Mouse (Mus musculus) limb, embryonic 15.5 days (tissue): ENCODE data around the gene Apol8. TPM values are rescaled to one million over a fixed set of nuclear protein-coding genes. Genes with fewer than 3 reads are reported as not detected.

Experiments used
- ATAC-seq: fragments of 200-750 bp; cut with Nextera tagmentation; 2 replicates; pipeline ENCODE4 v1.8.0; 2017; ENCODE audit warnings: low read depth, moderate TSS enrichment; ENCODE audit not compliant: insufficient number of reproducible peaks, low FRiP score, low TSS enrichment
- H3K27ac ChIP-seq: fragments of 300-500 bp; sonication (generic); 2 replicates; pipeline ENCODE4 v1.5.1; 2015; ENCODE audit warnings: moderate library complexity, mild to moderate bottlenecking, inconsistent platforms
- H3K27me3 ChIP-seq: fragments of 300-500 bp; sonication (generic); 2 replicates; pipeline ENCODE4 v1.6.1; 2015; ENCODE audit warnings: inconsistent platforms
- H3K36me3 ChIP-seq: fragments of 300-500 bp; sonication (generic); 2 replicates; pipeline ENCODE4 v1.6.1; 2015; ENCODE audit warnings: inconsistent platforms
- H3K4me1 ChIP-seq: fragments of 300-500 bp; sonication (generic); 2 replicates; pipeline ENCODE4 v1.6.1; 2015; ENCODE audit warnings: inconsistent platforms
- H3K4me2 ChIP-seq: fragments of 300-500 bp; sonication (generic); 2 replicates; pipeline ENCODE4 v1.6.1; 2015; ENCODE audit warnings: mild to moderate bottlenecking, inconsistent platforms
- H3K4me3 ChIP-seq: fragments of 300-500 bp; sonication (generic); 2 replicates; pipeline ENCODE4 v1.5.1; 2015; ENCODE audit warnings: mild to moderate bottlenecking, inconsistent platforms
- H3K9ac ChIP-seq: fragments of 300-500 bp; sonication (generic); 2 replicates; pipeline ENCODE4 v1.6.1; 2015; ENCODE audit warnings: inconsistent platforms
- H3K9me3 ChIP-seq: fragments of 300-500 bp; sonication (generic); 2 replicates; pipeline ENCODE4 v1.6.1; 2016; ENCODE audit warnings: inconsistent platforms
- WGBS: fragments of 180-500 bp; shearing (Covaris S2); methylation state at CpG from one replicate; pipeline ENCODE4 v1.1.7; 2015; 5-methylcytosine and 5-hydroxymethylcytosine counted together
- polyA plus RNA-seq: library from polyadenylated mRNA; unstranded; fragments of >200 nt; fragmentation: Nextera tagmentation; extraction: Ambion mirVana; gene quantifications from 2 replicates; pipeline ENCODE4 v1.2.1, GENCODE M21; 2015

The Apol8 gene
- polyA plus RNA-seq, 1 experiment from 2014 or later = 0.14 TPM

DNA sequence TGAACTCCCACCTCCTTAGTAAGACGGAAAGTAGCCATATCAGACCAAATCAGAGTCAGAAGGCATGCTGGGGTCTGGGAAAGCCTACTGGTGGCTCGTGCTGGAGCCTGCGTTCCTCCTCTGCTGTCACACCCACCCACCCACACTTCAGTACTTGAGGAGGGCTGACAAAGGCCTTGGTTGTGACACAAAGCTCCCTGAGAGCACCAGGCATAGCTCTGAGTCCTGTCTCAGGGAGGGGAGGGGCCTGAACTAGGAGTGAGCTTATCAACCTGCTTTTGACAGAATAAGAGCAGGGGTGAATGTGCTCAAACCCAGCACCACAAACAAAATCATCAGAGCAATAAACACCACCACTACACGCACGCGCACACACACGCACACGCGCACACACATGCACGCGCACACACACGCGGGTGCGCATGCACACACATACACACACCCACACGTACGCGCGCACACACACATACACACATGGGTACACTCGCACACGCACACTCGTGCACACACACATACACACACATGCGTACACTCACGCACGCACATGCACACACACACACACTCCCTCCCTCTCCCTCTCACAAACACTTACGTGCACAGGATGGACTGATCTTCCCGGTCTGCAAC is 39.7 kb upstream of the Apol8 start:
- ATAC-seq = no peak
- Histone ChIP-seq H3K27ac (0 out of 2 replicates have a peak overlapping the region, but pooled peaks have one; percentile 89), H3K4me1 (peaks cover 64% of the 10 kb centered on the region), H3K27me3 (no peaks in the 10 kb centered on the region), H3K9me3 (no peaks in the 10 kb centered on the region), H3K9ac (no peak overlapping the region), H3K4me3 (no peak overlapping the region), H3K36me3 (peaks cover 43% of the 10 kb centered on the region), H3K4me2 (no peak overlapping the region)
- 94% methylated on average over 26 of the region's 26 CpGs for WGBS

DNA sequence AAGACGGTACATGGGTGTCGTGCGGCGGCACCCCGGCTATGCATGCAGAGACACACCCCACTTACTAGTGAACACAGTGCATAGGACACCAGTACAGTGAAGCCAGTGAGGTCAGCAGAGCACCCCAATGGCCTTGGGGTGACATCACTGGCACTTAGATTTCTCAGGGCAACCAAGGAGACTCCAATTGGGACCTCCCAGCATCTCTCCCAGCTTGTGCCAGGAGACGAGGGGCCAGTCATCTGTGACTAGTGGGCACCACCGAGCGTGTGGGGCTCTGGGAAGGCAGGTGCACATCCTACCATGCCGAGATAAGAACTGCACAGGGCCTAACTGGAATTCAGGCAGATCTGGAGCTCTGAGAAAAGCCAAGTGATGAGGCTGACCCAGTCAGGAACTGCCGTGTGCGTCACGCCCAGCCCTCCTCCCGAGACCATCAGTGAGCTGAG is 38.1 kb upstream of the Apol8 start:
- H3K27me3 ChIP-seq = no peaks in the 10 kb centered on the region
- WGBS = 73% methylated on average over 13 of the region's 13 CpGs
- H3K27ac ChIP-seq = peak overlapping the region; percentile 59
- no peak overlapping the region for H3K9ac ChIP-seq
- H3K9me3 ChIP-seq = no peaks in the 10 kb centered on the region
- no peak overlapping the region for H3K4me2 ChIP-seq
- ATAC-seq = no peak
- peaks cover 54% of the 10 kb centered on the region for H3K36me3 ChIP-seq
- no peak overlapping the region for H3K4me3 ChIP-seq
- H3K4me1 ChIP-seq = peaks cover 52% of the 10 kb centered on the region

DNA sequence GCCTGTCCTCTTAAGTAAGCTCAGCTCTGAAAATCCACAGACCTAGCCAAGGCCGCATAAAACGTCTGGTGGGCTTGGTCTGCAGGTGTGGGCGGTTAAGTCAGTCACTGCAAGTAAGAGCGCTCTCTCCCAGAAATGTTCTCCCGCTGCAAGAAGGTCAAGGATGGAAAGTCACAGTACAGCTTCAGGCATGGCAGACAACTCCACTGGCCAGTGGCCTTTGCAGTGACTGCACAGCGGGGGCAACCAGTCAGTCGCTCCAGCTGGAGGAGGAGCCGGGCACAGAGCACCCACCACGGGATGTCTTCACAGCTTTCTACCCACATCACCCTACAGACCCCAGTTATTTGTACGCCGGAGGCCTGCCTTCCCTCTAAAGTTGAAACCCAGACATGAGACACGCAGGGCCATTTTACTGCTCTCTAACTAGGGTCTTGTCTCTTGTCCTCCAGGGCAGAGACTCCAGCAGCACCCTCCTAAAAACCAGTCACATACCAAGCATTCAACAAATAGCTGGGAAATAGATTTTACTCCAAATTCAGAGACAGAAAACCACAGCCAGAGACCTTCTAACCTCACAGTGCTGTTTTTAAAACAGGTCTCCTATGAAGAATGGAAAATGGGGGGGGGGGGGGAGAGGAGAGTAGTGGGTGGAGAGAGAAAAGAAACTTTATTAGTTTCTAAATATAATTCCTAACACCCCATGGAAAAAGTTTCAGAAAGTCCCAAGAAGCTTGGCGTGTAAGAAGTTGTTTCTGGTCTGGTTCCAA is 37.5 kb upstream of the Apol8 start:
- Histone ChIP-seq H3K9me3 (no peaks in the 10 kb centered on the region), H3K27me3 (no peaks in the 10 kb centered on the region), H3K4me3 (no peak overlapping the region), H3K36me3 (peaks cover 60% of the 10 kb centered on the region), H3K27ac (peak overlapping the region; percentile 72), H3K9ac (no peak overlapping the region), H3K4me2 (no peak overlapping the region), H3K4me1 (peaks cover 46% of the 10 kb centered on the region)
- no peak for ATAC-seq
- 60% methylated on average over 13 of the region's 13 CpGs for WGBS

DNA sequence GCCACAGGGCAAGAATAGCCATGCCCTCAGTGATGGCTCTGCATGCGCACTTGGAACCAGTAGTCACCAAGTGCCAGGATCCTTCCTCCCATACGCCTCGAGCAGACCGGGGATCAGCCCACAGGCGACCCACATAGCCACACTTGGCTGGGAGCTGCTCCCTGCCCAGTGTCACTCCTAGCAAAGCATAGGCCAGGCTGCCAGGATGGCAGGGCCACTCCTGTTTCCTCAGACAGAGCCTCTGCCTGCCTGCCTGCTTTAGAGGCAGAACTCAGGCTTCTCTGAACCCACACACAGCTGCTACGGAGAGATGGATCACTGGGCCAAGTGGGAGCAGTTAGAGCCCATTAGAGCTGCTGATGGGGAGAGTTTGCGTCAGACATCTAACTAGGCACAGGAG is 36.8 kb upstream of the Apol8 start:
- ATAC-seq = no peak
- no peak overlapping the region for H3K4me2 ChIP-seq
- H3K36me3 ChIP-seq = peaks cover 68% of the 10 kb centered on the region
- peaks cover 38% of the 10 kb centered on the region for H3K4me1 ChIP-seq
- no peaks in the 10 kb centered on the region for H3K9me3 ChIP-seq
- H3K9ac ChIP-seq = no peak overlapping the region
- H3K4me3 ChIP-seq = no peak overlapping the region
- H3K27me3 ChIP-seq = no peaks in the 10 kb centered on the region
- WGBS = 80% methylated on average over 7 of the region's 7 CpGs
- H3K27ac ChIP-seq = peak overlapping the region; percentile 72

DNA sequence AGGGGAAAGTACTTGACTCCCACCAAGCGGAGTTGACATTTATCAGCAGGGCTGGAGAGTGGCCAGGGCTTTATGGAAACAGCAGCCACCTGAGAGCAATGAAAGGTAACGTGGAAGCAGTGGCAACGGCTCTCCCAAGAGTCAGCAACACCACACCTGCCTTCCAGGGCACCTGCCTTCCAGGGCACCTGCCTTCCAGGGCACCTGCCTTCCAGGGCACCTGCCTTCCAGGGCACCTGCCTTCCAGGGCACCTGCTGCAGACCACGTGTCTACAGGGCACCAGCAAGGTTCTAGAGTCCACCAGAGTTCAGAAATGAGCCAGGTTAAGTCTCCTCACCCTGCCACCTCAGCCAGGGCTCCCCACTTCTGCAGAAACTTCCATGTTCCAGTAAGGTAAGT is 36.3 kb upstream of the Apol8 start:
- H3K27me3 ChIP-seq = no peaks in the 10 kb centered on the region
- no peak for ATAC-seq
- H3K4me3 ChIP-seq = no peak overlapping the region
- H3K4me2 ChIP-seq = no peak overlapping the region
- H3K4me1 ChIP-seq = peaks cover 34% of the 10 kb centered on the region
- H3K36me3 ChIP-seq = peaks cover 73% of the 10 kb centered on the region
- no peaks in the 10 kb centered on the region for H3K9me3 ChIP-seq
- H3K27ac ChIP-seq = peak overlapping the region; percentile 72; the same call in 1 of the 2 replicates
- 71% methylated on average over 4 of the region's 4 CpGs for WGBS
- no peak overlapping the region for H3K9ac ChIP-seq

DNA sequence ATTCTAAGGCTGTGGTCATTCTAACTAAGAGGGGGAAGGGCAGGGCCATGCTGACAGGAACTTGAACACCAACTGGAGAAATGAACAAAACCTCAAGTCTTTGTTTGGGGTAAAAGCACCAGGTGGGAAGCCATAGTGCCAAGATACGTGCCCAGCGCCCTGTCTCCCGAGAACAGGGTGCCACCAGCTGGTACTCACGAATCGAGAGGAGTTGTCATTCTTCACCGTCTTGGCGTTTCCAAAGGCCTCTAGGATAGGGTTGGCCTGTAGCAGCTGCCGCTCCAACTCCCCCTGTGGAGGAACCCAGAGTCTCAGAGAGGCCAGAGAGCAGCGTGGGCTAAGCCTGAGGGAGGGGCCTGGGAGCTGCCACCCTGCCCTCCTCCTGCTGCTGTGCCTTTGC is 35.3 kb upstream of the Apol8 start:
- no peak overlapping the region for H3K4me2 ChIP-seq
- H3K9me3 ChIP-seq = no peaks in the 10 kb centered on the region
- no peak for ATAC-seq
- no peak overlapping the region for H3K27ac ChIP-seq
- no peaks in the 10 kb centered on the region for H3K27me3 ChIP-seq
- no peak overlapping the region for H3K4me3 ChIP-seq
- peaks cover 23% of the 10 kb centered on the region for H3K4me1 ChIP-seq
- H3K36me3 ChIP-seq = peaks cover 81% of the 10 kb centered on the region
- 85% methylated on average over 9 of the region's 9 CpGs for WGBS
- no peak overlapping the region for H3K9ac ChIP-seq

DNA sequence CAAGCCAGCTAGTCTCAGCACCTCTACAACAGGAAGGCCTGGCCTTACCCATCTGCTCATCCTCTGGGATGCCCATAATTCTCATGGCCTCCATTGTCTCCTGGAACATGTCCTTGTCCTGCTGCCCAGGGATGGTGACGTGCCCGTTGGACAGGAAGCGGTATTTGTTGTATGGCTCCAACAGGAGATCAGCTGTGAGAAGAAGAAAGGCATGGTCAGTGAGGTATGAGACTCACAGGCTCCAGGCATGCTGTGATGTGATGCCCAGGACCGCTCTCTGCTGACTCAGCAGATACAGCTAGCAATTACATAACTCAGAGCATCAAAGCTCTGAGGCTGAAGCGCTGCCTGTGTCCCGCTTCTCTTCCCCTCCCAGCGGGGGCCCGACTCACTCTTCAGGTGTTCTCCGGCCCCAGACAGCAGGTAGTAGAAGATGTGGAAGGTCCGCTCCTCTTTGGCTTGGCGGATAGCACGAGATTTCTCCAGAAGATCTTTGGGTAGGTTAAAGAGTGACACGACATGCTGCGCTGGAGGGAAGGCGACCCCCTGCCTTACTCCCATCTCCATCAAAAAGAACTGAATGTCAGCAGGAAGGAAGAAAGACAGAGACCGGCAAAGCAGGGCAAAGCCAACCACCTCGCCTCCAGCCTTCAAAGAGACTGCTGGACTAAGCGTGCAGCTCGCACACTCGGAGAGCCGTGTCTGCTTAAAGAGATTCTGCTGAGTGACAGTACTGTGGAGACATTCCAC is 34.0 kb upstream of the Apol8 start:
- no peaks in the 10 kb centered on the region for H3K9me3 ChIP-seq
- 87% methylated on average over 21 of the region's 21 CpGs for WGBS

DNA sequence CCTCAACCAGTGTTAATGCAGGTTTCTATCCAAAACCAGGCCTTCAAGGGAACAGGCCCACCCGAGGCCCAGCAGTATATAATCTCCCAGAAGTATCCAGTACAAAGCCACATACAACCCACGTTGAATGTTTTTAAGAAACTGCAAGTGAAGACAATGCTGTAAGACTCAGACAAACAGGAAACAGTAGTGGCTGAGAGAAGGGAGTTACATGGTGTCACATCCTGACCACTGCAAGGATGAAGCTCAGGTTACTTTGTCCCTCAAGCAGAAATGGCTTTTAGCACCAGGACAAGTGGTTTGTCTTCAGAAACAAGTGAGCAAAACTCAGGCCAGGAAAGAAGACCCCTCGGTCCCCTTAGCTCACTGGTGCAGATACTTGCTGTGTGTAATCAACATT is 32.4 kb upstream of the Apol8 start:
- ATAC-seq = no peak
- Histone ChIP-seq H3K27me3 (no peaks in the 10 kb centered on the region), H3K9ac (no peak overlapping the region), H3K36me3 (peaks cover 93% of the 10 kb centered on the region), H3K4me2 (no peak overlapping the region), H3K4me3 (no peak overlapping the region), H3K4me1 (peaks cover 13% of the 10 kb centered on the region), H3K27ac (no peak overlapping the region), H3K9me3 (no peaks in the 10 kb centered on the region)
- 63% methylated on average over 3 of the region's 3 CpGs for WGBS

More for the DNA sequence above, 34.0 kb upstream of the Apol8 start:
- H3K4me1 ChIP-seq = peaks cover 22% of the 10 kb centered on the region
- H3K4me3 ChIP-seq = no peak overlapping the region
- H3K27ac ChIP-seq = no peak overlapping the region
- no peak overlapping the region for H3K4me2 ChIP-seq
- no peak for ATAC-seq
- H3K36me3 ChIP-seq = peaks cover 85% of the 10 kb centered on the region
- no peaks in the 10 kb centered on the region for H3K27me3 ChIP-seq
- H3K9ac ChIP-seq = no peak overlapping the region

DNA sequence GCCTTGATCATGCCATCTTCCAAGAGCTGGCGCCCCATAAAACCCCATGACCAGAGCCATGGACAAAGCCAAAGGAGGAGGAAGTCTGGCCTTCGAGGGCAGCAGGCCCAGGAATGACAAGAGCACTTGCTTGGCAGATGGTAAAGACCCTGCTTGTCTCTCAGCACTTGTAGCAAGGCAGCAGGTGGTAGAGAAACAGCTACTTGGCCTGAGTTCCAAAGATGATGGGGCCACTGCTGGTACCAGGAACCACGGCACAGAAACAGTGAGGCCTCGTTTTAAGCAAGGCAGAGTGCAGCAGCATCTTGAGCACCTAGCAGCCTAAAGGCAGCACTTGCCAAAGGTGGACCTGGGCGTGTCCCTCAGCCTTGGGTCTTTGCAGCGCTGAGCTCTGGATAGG is 31.6 kb upstream of the Apol8 start:
- Histone ChIP-seq H3K9me3 (no peaks in the 10 kb centered on the region), H3K27ac (no peak overlapping the region; the same call in 1 of the 2 replicates), H3K4me3 (no peak overlapping the region), H3K27me3 (no peaks in the 10 kb centered on the region), H3K9ac (no peak overlapping the region), H3K4me1 (peaks cover 9% of the 10 kb centered on the region), H3K4me2 (no peak overlapping the region), H3K36me3 (peaks cover 96% of the 10 kb centered on the region)
- 81% methylated on average over 6 of the region's 6 CpGs for WGBS
- ATAC-seq = no peak

DNA sequence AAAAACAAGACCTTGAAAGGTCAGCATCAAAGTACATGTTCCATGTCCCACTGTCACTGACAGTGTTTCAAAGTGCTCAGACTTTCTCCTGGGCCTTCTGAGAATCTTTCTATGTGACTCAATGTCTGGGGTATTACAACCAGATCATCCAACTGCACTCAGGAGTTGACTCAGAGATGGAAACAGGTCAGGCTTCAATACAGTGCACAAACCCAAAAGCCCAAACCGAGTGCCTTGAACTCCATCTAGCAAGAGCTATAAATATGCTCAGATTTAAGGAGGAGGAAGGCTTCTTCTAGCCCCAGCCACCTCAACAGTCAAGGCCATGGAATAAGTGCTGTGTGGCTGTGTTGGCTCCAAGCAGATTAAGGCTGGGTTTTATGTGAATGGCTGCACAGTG is 29.0 kb upstream of the Apol8 start:
- no peaks in the 10 kb centered on the region for H3K9me3 ChIP-seq
- H3K4me2 ChIP-seq = no peak overlapping the region
- H3K4me1 ChIP-seq = peaks cover 5% of the 10 kb centered on the region; the same call in 1 of the 2 replicates
- no peaks in the 10 kb centered on the region for H3K27me3 ChIP-seq
- no peak overlapping the region for H3K4me3 ChIP-seq
- ATAC-seq = no peak
- peaks cover 99% of the 10 kb centered on the region for H3K36me3 ChIP-seq
- no peak overlapping the region for H3K27ac ChIP-seq
- WGBS = 76% methylated on average over 1 of the region's 1 CpGs
- H3K9ac ChIP-seq = no peak overlapping the region

DNA sequence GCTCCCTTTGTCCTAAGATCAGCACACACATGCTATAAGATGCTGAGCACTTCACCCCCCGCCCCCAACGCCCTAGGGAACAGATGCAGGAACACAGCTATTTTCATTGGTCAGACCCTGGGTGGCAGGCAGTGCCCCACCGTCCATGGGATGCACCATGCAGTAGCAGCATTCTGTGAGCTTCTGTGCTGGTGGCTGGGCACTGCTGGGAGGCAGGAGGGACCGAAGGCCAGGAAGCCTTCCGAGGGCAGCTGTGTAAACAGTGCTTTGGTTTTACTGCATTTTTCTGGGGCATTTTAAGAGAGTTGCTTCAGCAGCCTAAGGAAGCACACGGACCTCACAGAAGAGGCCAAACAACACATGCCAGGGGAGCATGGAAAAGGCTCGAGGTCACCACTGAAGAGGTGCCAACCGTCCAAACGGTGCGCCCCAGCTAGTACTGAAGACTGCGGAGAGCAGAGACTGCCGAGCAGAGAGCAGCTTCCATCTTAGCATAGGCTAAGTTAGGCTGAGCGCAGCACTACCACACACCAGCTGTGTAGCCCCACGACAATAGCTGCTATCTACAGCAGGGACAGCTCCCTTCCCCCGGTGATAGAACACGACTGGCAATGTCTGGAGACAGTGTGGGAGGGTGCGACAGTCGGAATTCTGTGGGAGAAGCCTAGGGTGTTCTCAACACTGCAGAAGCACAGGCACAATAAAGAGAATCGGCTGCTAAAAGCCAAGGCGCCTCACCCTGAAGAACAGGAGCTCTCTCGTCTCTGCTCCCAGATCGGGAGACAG is 27.4 kb upstream of the Apol8 start:
- H3K4me2 ChIP-seq = no peak overlapping the region
- H3K4me1 ChIP-seq = peaks cover 5% of the 10 kb centered on the region; the same call in 1 of the 2 replicates
- 68% methylated on average over 22 of the region's 22 CpGs for WGBS
- H3K9me3 ChIP-seq = no peaks in the 10 kb centered on the region
- H3K27me3 ChIP-seq = no peaks in the 10 kb centered on the region
- H3K4me3 ChIP-seq = no peak overlapping the region
- H3K9ac ChIP-seq = no peak overlapping the region
- H3K36me3 ChIP-seq = peaks cover 99% of the 10 kb centered on the region
- no peak overlapping the region for H3K27ac ChIP-seq
- ATAC-seq = 0 out of 2 replicates have a peak, but pooled peaks have one; percentile 37
